Mouse (Mus musculus) thymus, postnatal 0 days (tissue): Measurements from ENCODE around the gene Bmt2. TPM values are rescaled to one million over a fixed set of nuclear protein-coding genes. Genes with fewer than 3 reads are reported as not detected.

ENCODE experiments used
- DNase-seq: peaks from one replicate; pipeline ENCODE4 v3.0.0-alpha.2; 2015; ENCODE audit warnings: low spot score
- polyA plus RNA-seq: library from polyadenylated mRNA; unstranded; fragments of >200 nt; fragmentation: Nextera tagmentation; extraction: Ambion mirVana; gene quantifications from 2 replicates; pipeline ENCODE4 v1.2.1, GENCODE M21; 2015

Bmt2 gene
- polyA plus RNA-seq, 1 experiment from 2014 or later, result 11.6 TPM

DNA sequence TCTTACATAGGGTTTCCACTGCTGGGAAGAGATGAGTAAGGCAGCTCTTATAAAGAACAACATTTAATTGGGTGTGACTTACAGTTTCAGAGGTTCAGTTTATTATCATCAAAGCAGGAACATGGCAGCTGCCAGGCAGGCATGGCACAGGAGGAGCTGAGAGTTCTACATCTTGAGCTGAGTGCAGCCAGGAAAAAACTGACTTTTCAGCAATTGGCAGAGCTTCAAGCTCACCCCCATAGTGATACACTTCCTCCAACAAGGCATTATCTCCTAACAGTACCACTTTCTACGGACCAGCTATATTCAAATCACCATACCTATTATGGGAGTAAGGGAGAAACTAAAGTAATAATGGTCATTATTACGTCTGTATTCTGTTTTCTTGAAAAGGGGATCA lies 58.1 kb downstream of the Bmt2 start:
- DNase-seq, result no peak

DNA sequence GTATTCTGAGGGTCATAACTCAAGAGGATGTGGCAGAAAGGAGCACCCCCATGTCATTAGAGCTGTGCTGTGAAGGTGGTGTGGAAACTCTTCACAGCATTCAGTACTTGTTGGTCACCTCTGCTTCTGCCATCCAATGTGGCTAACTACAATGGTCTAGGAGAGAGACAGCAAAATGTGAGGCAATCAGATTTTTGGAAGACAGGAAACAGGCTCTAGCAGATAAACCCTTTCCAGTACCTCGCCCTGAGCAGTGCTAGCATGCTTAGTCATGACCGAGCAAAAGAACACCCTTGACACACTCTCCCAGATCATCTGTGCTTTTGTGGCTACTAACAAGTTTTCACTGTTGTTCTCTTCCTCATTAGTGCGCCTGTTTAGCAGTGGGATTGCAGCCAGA lies 60.7 kb downstream of the Bmt2 start:
- no peak for DNase-seq

DNA sequence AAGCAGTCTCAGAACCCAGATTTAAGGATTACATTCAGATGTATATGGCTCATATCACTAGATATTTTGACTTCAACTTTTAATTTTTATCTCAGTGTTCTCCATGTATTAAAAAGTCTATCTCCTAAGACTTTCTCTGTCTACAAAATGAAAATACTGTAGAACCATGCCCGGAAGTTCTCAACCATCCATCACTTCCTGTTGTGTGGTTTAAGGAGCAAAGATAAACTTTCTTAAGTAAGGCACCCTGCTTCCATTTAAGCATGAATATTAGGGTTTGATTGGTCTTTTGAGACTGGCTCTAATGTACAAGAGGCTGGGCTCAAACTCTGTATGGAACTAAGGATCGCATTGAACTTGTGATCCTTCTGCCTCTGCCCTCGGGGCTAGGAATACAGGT lies 63.2 kb downstream of the Bmt2 start:
- DNase-seq, result no peak

DNA sequence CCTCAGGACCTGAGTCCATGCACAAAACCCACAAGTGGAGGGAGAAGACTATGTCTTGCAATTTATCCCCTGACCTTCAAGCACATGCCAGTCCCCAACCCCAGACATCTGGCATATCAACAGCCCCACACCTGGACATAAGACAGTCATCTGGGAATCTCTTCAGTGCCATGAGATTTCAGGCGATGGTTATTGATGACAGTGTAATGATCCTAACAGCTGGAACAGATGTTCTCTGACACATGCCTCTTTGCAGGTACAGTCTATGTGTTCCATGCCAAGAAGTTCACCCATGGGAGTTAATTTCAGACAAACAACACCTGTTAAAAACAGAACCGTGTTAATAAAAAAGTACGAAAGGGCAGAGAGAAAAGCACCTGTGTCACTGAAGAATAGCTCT lies 64.1 kb downstream of the Bmt2 start:
- no peak for DNase-seq

DNA sequence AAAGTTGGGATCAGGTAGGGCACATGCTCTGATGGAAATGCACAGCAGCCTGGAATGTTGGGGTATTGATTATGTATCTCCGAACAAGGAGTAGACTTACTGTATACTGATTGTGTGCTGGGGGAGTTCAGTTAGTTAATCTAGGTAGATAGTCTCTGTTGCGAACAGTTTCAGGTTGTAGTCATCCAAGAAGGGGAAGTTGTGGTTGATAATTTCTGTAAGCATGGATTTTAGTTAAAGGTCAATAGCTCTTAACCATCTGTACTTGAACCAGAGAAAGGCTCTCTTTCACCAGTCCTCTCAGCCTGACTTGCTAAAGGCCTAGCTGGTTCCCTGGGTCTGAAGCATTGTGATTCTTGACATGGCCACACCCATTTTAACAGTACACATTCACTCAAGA lies 66.9 kb downstream of the Bmt2 start:
- no peak for DNase-seq

DNA sequence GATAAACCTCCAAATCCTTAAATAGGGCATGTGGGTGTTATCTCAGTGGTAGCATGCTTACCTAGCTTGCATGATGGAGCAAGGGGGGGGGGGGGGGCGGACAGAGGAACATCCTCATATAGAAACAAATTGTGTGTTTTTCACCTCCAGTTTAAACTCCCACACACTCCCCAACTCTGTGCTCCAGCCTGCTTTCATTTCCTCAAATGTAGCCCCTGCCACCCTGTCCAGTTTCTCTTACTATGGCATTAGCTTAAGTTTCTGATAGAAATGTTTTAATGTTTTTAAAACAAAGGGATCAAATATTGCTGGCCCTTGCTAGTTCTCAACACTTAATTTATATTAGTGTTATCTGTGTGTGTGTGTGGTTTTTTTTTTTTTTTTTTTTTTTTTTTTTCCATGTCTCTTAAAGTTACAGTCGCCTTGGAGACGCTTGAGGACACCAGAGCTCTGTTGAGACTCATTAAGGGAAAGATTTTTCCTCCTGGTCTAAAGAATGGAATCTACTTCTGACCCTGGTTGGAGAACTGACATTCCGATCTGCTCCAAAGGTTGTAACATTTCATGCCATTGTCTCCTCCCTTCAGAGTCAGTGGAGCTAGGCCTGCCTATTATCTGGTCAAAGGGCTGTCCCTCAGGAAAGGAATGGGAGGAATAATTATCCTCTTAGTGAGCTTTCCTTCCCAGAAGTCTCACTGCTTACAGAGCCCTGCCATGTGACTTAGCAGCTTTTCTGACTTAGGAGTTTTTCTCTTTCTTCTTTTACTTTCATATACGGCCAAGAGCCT lies 68.2 kb downstream of the Bmt2 start:
- DNase-seq, result no peak

DNA sequence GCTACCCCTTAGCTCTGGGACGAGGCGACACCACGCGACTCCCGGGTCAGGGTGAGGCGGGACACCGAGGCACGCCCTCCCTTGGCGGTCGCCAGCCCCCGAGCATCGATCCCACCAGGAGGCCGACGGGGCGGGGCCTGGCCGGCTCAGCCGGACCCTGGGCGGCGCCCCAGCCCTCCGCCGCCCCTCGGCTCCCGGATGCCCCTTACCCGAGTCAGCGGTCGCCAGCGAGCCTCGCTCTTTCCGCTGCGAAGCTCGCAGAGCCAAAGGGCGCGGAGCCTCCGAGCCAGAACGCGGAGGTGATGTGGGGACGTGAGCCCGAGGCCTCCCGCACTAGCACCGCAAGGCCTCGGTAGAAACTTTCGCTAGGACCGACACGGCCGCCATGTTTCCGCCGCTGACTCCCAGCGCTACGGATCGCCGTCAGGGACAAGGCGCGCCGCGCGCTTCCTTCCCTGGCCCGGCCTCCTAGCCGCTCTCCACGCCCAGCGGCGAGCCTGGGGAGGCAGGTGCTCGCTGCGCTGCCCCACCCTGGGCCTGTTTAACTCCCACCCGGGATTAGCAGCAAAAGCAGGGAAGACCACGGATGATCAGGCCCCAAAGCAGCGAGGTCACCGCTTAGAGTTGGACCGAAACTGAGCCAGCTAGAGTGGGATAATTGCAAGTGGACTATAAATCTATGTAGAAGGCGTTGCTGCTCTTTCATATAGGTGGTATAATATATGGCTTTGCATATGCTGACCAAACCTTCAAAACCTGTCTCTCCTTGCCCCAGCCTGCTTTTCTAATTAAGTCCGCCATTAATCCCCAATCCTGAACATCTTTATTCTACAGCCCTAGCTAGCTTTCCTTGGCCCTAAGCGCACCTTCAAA lies 69.9 kb downstream of the Bmt2 start, which contains the start of gene Tmem168:
Gene Tmem168 (minus strand): TSS at position 480 of the 873 bp plus-strand sequence.
- peak; percentile 87 for DNase-seq

DNA sequence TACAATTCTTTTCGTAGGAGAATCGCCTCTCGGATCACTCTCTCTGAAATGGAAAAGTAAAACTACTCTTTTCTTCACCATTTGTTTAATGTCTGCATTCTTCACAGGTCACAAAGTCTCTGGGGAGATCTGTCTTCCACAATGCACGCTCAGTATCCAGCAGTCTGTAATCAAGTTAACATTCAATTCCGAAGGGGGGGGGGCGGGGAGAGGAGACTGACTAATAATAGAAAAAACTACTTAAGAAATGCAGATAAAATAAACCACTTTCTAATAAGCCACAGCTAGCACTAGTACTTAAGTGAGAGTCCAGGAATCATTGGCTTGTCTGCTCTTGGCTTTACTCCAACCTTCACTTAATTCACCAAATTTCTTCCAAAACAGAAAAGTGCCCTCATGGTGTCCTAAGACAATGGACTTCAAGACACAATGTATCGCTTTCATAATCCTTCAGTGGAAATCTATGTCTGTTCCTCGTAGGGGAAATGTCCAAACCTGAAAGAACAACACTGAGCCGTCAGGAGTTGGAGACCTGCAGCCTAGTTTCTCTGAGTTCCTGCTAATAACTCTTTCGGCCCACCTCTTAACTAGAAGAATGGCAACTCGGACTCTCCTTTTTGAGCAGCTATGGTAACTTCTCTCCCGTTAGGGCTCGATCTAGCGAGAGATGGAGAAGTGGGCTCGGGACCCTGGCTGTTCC lies 70.7 kb downstream of the Bmt2 start:
- DNase-seq, result no peak

DNA sequence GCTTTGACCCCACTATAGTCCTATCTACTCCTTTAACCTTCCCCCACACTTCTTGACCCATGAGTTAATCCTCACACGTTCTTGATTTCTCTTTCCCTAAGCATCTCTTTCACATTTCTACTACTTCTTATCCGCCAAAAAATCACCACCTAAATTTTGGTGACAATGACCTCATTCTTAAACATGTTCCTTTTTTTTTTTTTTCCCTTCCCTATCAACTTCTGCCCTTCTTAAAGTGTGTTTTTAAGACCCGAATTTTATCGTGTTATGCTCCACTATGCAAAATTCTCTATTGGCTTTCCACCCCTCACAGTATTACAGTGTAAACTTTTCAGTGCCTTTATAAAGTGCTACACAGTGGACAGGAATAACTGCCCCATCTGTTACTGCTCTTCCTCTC lies 71.4 kb downstream of the Bmt2 start:
- DNase-seq, result no peak

DNA sequence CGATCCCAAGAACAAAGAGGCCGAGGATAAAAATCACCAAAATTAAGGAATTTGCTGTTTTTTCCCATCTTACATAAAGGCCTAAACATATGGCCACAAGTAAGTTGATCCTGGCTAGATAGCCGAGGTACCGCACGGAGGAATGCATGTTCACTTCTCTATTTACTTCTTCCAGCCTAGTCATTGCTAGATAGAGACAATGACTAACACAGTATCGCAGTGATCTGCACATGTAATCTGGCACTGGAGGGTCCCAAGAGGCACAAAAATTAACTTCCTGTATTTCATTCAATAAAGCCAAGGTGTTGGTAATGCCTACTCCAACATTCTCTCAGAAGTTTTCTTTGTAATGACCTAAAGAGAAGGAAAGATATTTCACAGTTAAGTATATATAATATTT lies 74.6 kb downstream of the Bmt2 start:
- DNase-seq, result no peak

DNA sequence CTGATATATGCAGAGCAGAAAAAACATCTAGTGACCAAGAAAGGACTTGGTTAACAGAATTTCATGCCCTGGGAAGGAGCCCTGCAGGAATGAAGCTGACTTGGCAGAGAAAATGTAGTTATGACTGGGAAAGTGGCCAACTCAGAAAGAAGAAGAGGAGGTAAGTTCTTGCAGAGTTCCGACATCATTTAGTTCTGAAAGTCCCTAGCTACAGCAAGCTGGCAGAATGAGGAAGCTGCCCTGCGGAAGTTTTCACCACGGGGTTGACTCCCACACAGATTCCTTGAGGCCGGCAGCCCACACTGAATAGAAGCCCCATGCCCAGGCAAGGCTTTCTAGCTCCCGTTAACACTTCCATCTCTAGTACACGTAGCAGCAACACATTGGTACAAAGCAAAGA lies 76.2 kb downstream of the Bmt2 start:
- DNase-seq, result no peak

DNA sequence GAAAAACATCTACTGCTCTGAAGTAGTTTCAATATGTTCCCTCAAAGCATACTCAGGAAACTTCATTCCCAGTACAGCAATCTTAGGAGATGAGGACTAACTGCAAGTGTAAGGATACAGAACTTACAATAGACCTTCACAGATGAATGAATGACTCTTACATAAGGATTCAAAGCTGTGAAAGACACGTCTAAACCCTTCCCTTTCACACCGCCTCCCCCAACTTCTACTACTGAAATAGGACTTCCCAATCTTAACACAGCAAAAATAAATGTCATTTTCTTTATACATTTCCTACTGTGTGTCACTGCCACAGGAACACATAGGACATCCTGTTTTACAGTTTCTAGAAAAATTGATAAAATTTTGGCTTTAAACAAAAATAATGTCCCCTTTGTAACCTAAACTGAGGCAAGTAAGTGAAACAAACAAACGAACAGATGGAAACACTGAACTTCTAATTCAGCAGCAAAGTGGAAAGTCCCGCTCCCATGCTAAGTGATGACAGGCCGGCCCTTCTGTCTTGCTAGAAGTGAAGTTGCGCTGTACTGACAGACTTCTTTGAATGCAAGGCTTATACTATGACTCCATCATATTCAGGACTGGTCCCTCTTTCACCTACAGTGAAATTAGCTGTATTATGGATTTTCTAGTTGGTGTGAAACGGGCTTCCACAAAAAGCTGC lies 79.4 kb downstream of the Bmt2 start:
- no peak for DNase-seq

DNA sequence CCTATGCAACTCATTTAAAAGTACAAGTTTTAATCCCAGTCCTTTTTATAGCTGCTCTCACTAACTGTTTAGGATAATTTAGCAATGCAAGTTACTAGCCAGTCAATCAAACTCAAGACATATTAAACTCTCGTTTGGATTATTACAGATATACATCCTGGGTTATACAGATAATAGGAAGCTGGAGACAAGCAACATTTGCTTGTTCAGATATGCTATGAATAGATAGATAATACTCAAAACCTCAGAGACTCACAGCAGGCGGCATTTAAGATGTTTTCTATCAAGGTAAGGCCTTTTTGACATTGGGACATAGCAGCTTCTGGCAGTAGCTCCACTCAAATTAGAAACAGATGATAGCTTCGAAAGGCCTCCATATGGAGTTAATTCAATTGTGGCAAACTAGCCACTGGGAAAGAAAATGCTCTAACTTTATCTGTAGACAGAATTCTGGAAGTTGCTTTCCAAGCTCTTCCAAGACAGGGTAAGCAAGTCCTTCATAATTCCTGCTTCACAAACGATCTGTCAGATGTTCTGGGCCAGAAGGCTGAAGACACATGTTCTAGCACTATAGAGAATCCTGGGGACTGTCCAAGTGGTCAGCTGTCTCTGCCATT lies 84.9 kb downstream of the Bmt2 start:
- DNase-seq, result no peak

DNA sequence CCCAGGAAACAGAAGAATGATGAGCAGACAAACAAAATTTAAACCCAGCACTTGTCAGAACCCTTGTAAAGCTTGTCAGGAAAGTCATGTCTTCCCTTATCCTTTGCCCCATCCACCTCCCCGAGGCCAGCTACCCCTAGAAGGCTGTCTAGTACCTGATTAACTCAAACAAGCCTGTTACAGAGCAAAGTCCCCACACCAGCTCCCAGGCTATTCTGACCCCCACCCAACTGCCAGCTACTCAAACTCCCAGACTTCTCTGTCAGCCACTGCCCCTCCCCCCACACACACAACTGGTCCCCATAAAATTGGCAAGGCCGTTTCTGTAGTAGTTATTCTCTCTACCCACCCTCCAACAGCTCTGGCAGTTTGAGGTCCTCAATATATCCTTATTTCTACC lies 91.2 kb downstream of the Bmt2 start:
- no peak for DNase-seq

DNA sequence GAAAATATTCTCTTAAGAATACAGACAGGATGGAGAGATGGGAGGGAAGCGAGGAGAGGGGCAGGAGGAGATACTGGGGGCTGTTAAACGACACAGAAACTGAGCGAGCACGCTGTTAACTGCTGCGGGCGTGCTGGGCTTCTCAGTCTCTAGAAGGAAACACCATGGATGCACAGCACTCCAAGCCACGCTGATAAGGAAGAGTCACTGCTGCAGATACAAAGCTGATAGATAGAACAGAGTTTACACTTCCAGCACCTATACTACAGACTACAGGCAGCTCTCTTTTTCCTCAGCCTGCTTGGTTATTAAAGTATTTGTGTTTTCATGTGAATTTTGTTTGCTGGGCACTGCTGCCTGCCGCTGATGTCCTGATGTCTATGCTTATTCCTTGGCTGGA lies 91.6 kb downstream of the Bmt2 start:
- DNase-seq, result no peak

DNA sequence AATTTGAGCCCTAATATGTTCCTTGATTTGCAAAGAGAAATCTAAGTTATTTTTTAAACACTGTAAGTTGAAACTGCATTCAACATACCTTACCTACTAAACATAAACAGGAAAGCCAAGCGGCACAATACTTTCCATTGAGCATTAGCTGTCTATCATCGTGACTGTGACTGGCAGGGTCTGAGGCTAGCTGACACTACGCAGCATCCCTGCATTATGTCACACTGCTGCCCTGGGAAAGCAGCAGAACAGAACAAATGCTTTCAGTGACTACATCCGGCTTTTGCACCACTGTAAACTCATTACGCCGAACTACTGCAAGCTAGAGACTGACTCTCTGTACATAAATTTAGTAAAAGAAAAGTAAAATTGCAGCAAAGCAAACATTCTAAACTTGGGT lies 93.0 kb downstream of the Bmt2 start:
- DNase-seq, result no peak

DNA sequence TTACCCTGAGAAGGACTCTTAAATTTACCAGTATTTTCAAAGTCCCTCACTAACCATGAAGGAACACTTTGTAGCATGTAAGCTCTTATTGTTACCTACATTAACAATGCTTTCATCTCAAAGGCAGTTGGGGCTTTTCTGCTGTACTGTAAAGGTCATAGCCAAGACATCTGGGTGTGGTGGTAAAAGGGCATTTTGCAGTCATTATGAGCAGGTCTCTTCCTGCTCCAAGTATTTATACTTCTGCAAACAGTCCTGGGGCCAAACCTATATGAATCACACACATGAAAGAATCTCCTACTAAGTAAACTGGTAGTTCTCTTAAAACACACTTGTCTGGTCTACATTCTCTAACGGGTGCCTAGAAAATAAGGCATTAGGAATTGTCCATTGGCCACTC lies 95.7 kb downstream of the Bmt2 start:
- DNase-seq, result no peak
